Mouse (Mus musculus) stomach, adult 2 months (tissue): Measurements from ENCODE around the gene Dpep1. TPM values are rescaled to one million over a fixed set of nuclear protein-coding genes. Genes with fewer than 3 reads are reported as not detected.

Source experiments
- polyA plus RNA-seq: library from polyadenylated mRNA; depleted of rRNA; stranded (reverse); fragments of >200 nt; gene quantifications from 2 replicates; pipeline ENCODE4 v1.2.3, GENCODE M21; 2012; rRNA removed

Dpep1 gene
- 7.0 and 7.4 TPM in 2 replicates for polyA plus RNA-seq

GRCm38 (mm10) chr8:123185566-123186409 lies at the start of gene Dpep1:
Gene Dpep1 (plus strand): TSS chr8:123186242.

GRCm38 (mm10) chr8:123157888-123158465 lies 28.1 kb upstream of the Dpep1 start, which contains the start of gene Sult5a1:
Gene Sult5a1 (minus strand): TSS chr8:123158315.

GRCm38 (mm10) chr8:123212321-123213117 lies 26.5 kb downstream of the Dpep1 start, which contains the start of the genes Chmp1a and Spata33:
Gene Chmp1a (minus strand): TSS chr8:123212763.
Gene Spata33 (plus strand): TSS chr8:123212832.

GRCm38 (mm10) chr8:123224278-123225266 lies 38.5 kb downstream of the Dpep1 start, which contains the start of gene Cdk10:
Gene Cdk10 (plus strand): TSS chr8:123224842.

GRCm38 (mm10) chr8:123235520-123236497 lies 49.8 kb downstream of the Dpep1 start, which contains the start of gene Spata2l:
Gene Spata2l (minus strand): TSS chr8:123236233.

Other genes starting within 250 kb of the Dpep1 start
- 16.0 and 23.2 TPM in 2 replicates for gene Ankrd11, start 144.0 kb upstream of the Dpep1 start, polyA plus RNA-seq
- 72.5 and 126 TPM in 2 replicates for gene Spg7, start 123.3 kb upstream of the Dpep1 start, polyA plus RNA-seq
- 1,173 and 2,683 TPM in 2 replicates for gene Rpl13, start 83.9 kb upstream of the Dpep1 start, polyA plus RNA-seq
- 0.65 and 0.74 TPM in 2 replicates for gene Cpne7, start 68.9 kb upstream of the Dpep1 start, polyA plus RNA-seq
- gene Sult5a1, start 27.9 kb upstream of the Dpep1 start, polyA plus RNA-seq, result 0.33 and 2.9 TPM in 2 replicates
- gene Chmp1a, start 26.5 kb downstream of the Dpep1 start, polyA plus RNA-seq, result 64.7 and 76.1 TPM in 2 replicates
- gene Spata33, start 26.6 kb downstream of the Dpep1 start, polyA plus RNA-seq, result 0.19 and 0.96 TPM in 2 replicates
- gene Cdk10, start 38.6 kb downstream of the Dpep1 start, polyA plus RNA-seq, result 25.0 and 25.3 TPM in 2 replicates
- gene Spata2l, start 50.0 kb downstream of the Dpep1 start, polyA plus RNA-seq, result 4.4 and 7.0 TPM in 2 replicates
- 12.0 and 14.9 TPM in 2 replicates for gene Zfp276, start 68.0 kb downstream of the Dpep1 start, polyA plus RNA-seq
- 42.1 and 58.2 TPM in 2 replicates for gene Vps9d1, start 68.1 kb downstream of the Dpep1 start, polyA plus RNA-seq
- 5.6 and 11.0 TPM in 2 replicates for gene Fanca, start 132.3 kb downstream of the Dpep1 start, polyA plus RNA-seq
- 26.4 and 34.4 TPM in 2 replicates for gene Spire2, start 146.5 kb downstream of the Dpep1 start, polyA plus RNA-seq
- 64.3 and 69.0 TPM in 2 replicates for gene Tcf25, start 187.5 kb downstream of the Dpep1 start, polyA plus RNA-seq
- gene Mc1r, start 220.9 kb downstream of the Dpep1 start, polyA plus RNA-seq, result not detected in 2 replicates
- gene Tubb3, start 225.2 kb downstream of the Dpep1 start, polyA plus RNA-seq, result 7.0 and 9.8 TPM in 2 replicates
- 10.6 and 17.1 TPM in 2 replicates for gene Def8, start 237.3 kb downstream of the Dpep1 start, polyA plus RNA-seq